In genomic region chr11:80772595-80773210, GRCm38 (mm10) we compare ENCODE assay signal across 14 mouse cellular contexts. TPM values are rescaled to one million over a fixed set of nuclear protein-coding genes. Genes with fewer than 3 reads are reported as not detected.
"Had no signal": no experiment of that assay in that cellular context is flagged by ENCODE, and none has a peak within 500 bp of the region (broad histone marks: within the 10 kb centered on the region; RNA-seq: fewer than 3 reads in every experiment).

No protein-coding gene starts in this region.

- H3K36me3 ChIP-seq: limb, embryonic 10.5 days; liver, embryonic 15.5 days; midbrain, embryonic 10.5 days; neural tube, embryonic 12.5 days had no signal

- H3K4me3 ChIP-seq: left cerebral cortex, adult 2 months; limb, embryonic 10.5 days; liver, embryonic 15.5 days; midbrain, embryonic 10.5 days; myocyte; neural tube, embryonic 12.5 days had no signal

- H3K27ac ChIP-seq: left cerebral cortex, adult 2 months; limb, embryonic 10.5 days; liver, embryonic 15.5 days; midbrain, embryonic 10.5 days; neural tube, embryonic 12.5 days had no signal

- DNase-seq: kidney, adult 18-20 months; kidney, postnatal 14 days; lung, embryonic 14.5 days; midbrain, embryonic 14.5 days; retina, postnatal 1 day; thymus, postnatal 36 days had no signal

- H3K27me3 ChIP-seq: neural tube, embryonic 12.5 days had no signal

- H3K4me1 ChIP-seq: liver, embryonic 15.5 days had no signal

- H3K4me2 ChIP-seq: liver, embryonic 11.5 days; liver, embryonic 15.5 days; lung, embryonic 14.5 days; neural tube, embryonic 12.5 days had no signal

- H3K9me3 ChIP-seq: limb, embryonic 10.5 days; liver, embryonic 15.5 days; midbrain, embryonic 10.5 days; neural tube, embryonic 12.5 days had no signal

- H3K9ac ChIP-seq: liver, embryonic 15.5 days; lung, embryonic 14.5 days; neural tube, embryonic 12.5 days had no signal

RNA-seq across cellular contexts. Expression of gene Tmem98, which starts 37.3 kb away (rescaled TPM):
- total RNA-seq: neutrophil, adult 5-6 weeks had no signal
